Mouse (Mus musculus): ENCODE measurements around the gene Cmtm1. TPM values are rescaled to one million over a fixed set of nuclear protein-coding genes. Genes with fewer than 3 reads are reported as not detected.

Gene Cmtm1
- total and polyA plus RNA-seq, 3 experiments: not detected

DNA sequence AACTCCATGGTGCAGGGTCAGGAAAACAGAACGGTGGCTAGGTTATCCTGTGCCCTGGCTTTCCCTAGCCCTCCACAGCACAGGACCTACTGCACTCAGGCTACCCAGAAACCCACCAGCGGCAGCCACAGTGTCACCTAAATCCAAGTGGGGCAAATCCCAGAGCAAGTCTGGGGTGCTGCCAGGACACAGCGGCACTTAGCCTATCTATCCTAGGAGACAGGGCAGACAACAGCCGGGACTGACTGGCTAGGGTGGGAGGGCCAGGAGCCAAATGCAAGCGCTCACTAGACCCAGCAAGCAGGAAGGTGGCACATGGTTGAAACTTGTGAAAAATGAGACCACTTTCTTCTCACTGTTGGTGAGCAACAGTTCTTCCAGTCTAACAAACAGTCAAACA lies 39.0 kb upstream of the Cmtm1 start:
- no peak for DNase-seq (ENCODE audit: low read depth, low spot score)
- H3K36me3 ChIP-seq (ENCODE audit: control insufficient read depth in 1 of 2, insufficient read depth in 2 of 2, low read length in 2 of 2): no peaks in the 10 kb centered on the region

DNA sequence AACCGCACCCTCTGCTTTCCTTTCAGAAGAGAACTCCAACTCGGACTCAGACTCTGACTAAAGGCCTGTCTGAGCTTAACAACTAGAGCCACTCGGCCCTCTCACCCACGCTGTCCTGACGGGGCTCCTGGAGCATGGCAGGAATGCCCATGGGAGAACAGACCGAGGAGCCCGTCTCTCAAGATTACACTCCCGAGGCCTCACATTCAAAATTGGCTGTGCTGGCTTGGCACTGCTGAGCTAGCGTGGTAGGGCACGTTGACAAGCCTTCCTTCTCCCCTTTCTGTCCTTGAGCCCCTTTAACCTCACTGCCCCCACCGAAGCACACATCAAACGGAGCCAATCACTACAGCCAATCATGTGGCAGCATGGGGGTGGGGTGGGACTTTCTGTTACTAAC lies 36.8 kb upstream of the Cmtm1 start:
- H3K27ac ChIP-seq (ENCODE audit: control insufficient read depth, low read depth, low read length): no peak overlapping the region
- peaks cover 0 to 2% of the 10 kb centered on the region in 2 experiments; a peak in 2 of 4 replicates for H3K36me3 ChIP-seq (ENCODE audit: control insufficient read depth in 1 of 2, insufficient read depth in 2 of 2, low read length in 2 of 2)
- H3K27me3 ChIP-seq (ENCODE audit: control insufficient read depth in 1 of 2, insufficient read depth in 2 of 2, low read length in 2 of 2): no peaks in the 10 kb centered on the region
- H3K9ac ChIP-seq (ENCODE audit: control insufficient read depth, low read depth, low read length, poor library complexity, severe bottlenecking): no peak overlapping the region
- peaks cover 0 to 2% of the 10 kb centered on the region in 2 experiments; a peak in 2 of 4 replicates for H3K4me1 ChIP-seq (ENCODE audit: control insufficient read depth in 1 of 2, insufficient read depth in 2 of 2, low read length in 2 of 2)
- H3K4me3 ChIP-seq (ENCODE audit: control insufficient read depth in 1 of 2, insufficient read depth in 1 of 2, low read depth in 2 of 2, low read length in 2 of 2): no peak overlapping the region
- no peaks in the 10 kb centered on the region for H3K9me3 ChIP-seq (replicated peaks; ENCODE audit: insufficient read depth, low read length)
- no peak for TF ChIP-seq ELF1 (IDR thresholded peaks at IDR 0.05; ENCODE audit: low read depth, low read length)
- no peak for TF ChIP-seq E2F4 (IDR thresholded peaks at IDR 0.05; ENCODE audit: borderline replicate concordance, low read depth, low read length)
- TF ChIP-seq TBP (IDR thresholded peaks at IDR 0.05; ENCODE audit: low read depth, low read length): no peak
- no peak for TF ChIP-seq CHD1 (IDR thresholded peaks at IDR 0.05; ENCODE audit: low read depth, low read length)
- TF ChIP-seq ZKSCAN1 (IDR thresholded peaks at IDR 0.05; ENCODE audit: low read depth, low read length): no peak
- no peak for DNase-seq (ENCODE audit: low read depth, low spot score)
- peaks cover 2% of the 10 kb centered on the region; the same call in 1 of the 2 replicates for H3K79me2 ChIP-seq (ENCODE audit: control insufficient read depth, insufficient read depth, low read length, poor library complexity)

More for the DNA sequence above, 39.0 kb upstream of the Cmtm1 start:
- Histone ChIP-seq H3K27me3 (ENCODE audit: control insufficient read depth in 1 of 2, insufficient read depth in 2 of 2, low read length in 2 of 2) (no peaks in the 10 kb centered on the region), H3K4me1 (ENCODE audit: control insufficient read depth in 1 of 2, insufficient read depth in 2 of 2, low read length in 2 of 2) (no peaks in the 10 kb centered on the region), H3K79me2 (ENCODE audit: control insufficient read depth, insufficient read depth, low read length, poor library complexity) (no peaks in the 10 kb centered on the region), H3K27ac (ENCODE audit: control insufficient read depth, low read depth, low read length) (no peak overlapping the region), H3K9ac (ENCODE audit: control insufficient read depth, low read depth, low read length, poor library complexity, severe bottlenecking) (no peak overlapping the region), H3K4me3 (ENCODE audit: control insufficient read depth in 1 of 2, insufficient read depth in 1 of 2, low read depth in 2 of 2, low read length in 2 of 2) (no peak overlapping the region), H3K9me3 (replicated peaks; ENCODE audit: insufficient read depth, low read length) (no peaks in the 10 kb centered on the region)
- TF ChIP-seq ETS1 (IDR thresholded peaks at IDR 0.05; ENCODE audit: low read depth, low read length) (no peak), CHD1 (IDR thresholded peaks at IDR 0.05; ENCODE audit: low read depth, low read length) (no peak), POLR2A (IDR thresholded peaks at IDR 0.05; ENCODE audit: control insufficient read depth in 1 of 2, insufficient read depth in 1 of 2, low read depth in 1 of 2, low read length in 2 of 2, poor library complexity in 1 of 2) (no peak), MXI1 (IDR thresholded peaks at IDR 0.05; ENCODE audit: low read depth, low read length) (no peak), TBP (IDR thresholded peaks at IDR 0.05; ENCODE audit: low read depth, low read length) (no peak), MAFK (IDR thresholded peaks at IDR 0.05; ENCODE audit: borderline replicate concordance, low read depth, low read length) (no peak), KAT2A (conservative IDR thresholded peaks at IDR 0.05; ENCODE audit: low read depth, low read length) (no peak), RCOR1 (IDR thresholded peaks at IDR 0.05; ENCODE audit: low read depth, low read length) (no peak), MAZ (IDR thresholded peaks at IDR 0.05; ENCODE audit: low read depth, low read length) (no peak), USF1 (IDR thresholded peaks at IDR 0.05; ENCODE audit: low read depth, low read length) (no peak), UBTF (IDR thresholded peaks at IDR 0.05; ENCODE audit: borderline replicate concordance, insufficient read depth, low read depth, low read length) (no peak), POLR2AphosphoS2 (IDR thresholded peaks at IDR 0.05; ENCODE audit: low read length) (no peak), ZKSCAN1 (IDR thresholded peaks at IDR 0.05; ENCODE audit: low read depth, low read length) (no peak), ZNF384 (IDR thresholded peaks at IDR 0.05; ENCODE audit: low read depth, low read length) (no peak), SIN3A (IDR thresholded peaks at IDR 0.05; ENCODE audit: low read length) (no peak), MAX (IDR thresholded peaks at IDR 0.05; ENCODE audit: low read length) (no peak), NRF1 (IDR thresholded peaks at IDR 0.05; ENCODE audit: insufficient read depth, low read depth, low read length, poor library complexity, severe bottlenecking) (no peak), MYB (IDR thresholded peaks at IDR 0.05; ENCODE audit: low read depth, low read length) (no peak), RAD21 (IDR thresholded peaks at IDR 0.05; ENCODE audit: low read depth, low read length) (no peak), ELF1 (IDR thresholded peaks at IDR 0.05; ENCODE audit: low read depth, low read length) (no peak)

Data from MEL (cell line).